Mouse (Mus musculus) G1E (cell line): ENCODE measurements around the gene Egln1. TPM values are rescaled to one million over a fixed set of nuclear protein-coding genes. Genes with fewer than 3 reads are reported as not detected.

ENCODE experiments used
- ATAC-seq: 2 replicates; pipeline ENCODE4 v1.8.0; 2016; ENCODE audit warnings: mild to moderate bottlenecking; ENCODE audit not compliant: insufficient number of reproducible peaks, poor library complexity, low FRiP score, severe bottlenecking; ENCODE audit errors: extremely low read depth
- DNase-seq: peaks from one replicate; pipeline ENCODE4 v3.0.0; 2012; ENCODE audit warnings: low spot score
- H3K27me3 ChIP-seq: 2 replicates; pipeline ENCODE4 v1.6.1; 2012; ENCODE audit warnings: mild to moderate bottlenecking, low read length, inconsistent platforms; ENCODE audit not compliant: insufficient read depth
- H3K36me3 ChIP-seq: replicated peaks from 2 replicates; pipeline ENCODE3; 2012; ENCODE audit warnings: mild to moderate bottlenecking, inconsistent platforms
- H3K4me1 ChIP-seq: 2 replicates; pipeline ENCODE4 v1.6.1; 2012; ENCODE audit warnings: low read depth, low read length, inconsistent platforms, mixed read lengths; ENCODE audit not compliant: insufficient read depth
- H3K4me3 ChIP-seq: 2 replicates; pipeline ENCODE4 v1.5.1; 2012; ENCODE audit warnings: low read depth, mild to moderate bottlenecking, inconsistent platforms, low read length, moderate library complexity, mixed read lengths
- H3K9me3 ChIP-seq: replicated peaks from 2 replicates; pipeline ENCODE4 v1.6.1; 2012; ENCODE audit warnings: inconsistent platforms
- CTCF ChIP-seq: IDR thresholded peaks from 2 replicates; pipeline ENCODE4 v1.5.1; 2012; ENCODE audit warnings: low read depth, low read length, inconsistent platforms, mixed read lengths
- GATA1 ChIP-seq: IDR thresholded peaks from 2 replicates; pipeline ENCODE4 v1.6.1; 2012; ENCODE audit warnings: borderline replicate concordance, low read length, inconsistent platforms, mixed read lengths
- GATA2 ChIP-seq: IDR thresholded peaks from 2 replicates; pipeline ENCODE4 v1.6.1; 2012; ENCODE audit warnings: low read depth, low read length, inconsistent platforms, borderline replicate concordance
- POLR2AphosphoS5 ChIP-seq: IDR thresholded peaks from 2 replicates; pipeline ENCODE4 v1.6.1; 2012; ENCODE audit warnings: low read depth, low read length, inconsistent platforms; ENCODE audit not compliant: insufficient replicate concordance
- TAL1 ChIP-seq: conservative IDR thresholded peaks from 2 replicates; pipeline ENCODE4 v1.6.1; 2012; ENCODE audit warnings: low read depth, low read length, inconsistent platforms, mixed read lengths
- polyA plus RNA-seq: library from polyadenylated mRNA; stranded (reverse); fragments of >175 nt; gene quantifications from 2 replicates; pipeline ENCODE4 v1.2.3, GENCODE M21; 2012
- total RNA-seq, 2 experiments: library from RNA; stranded (forward) in 1 of 2; stranded (reverse) in 1 of 2; fragments of 200-1000 nt in 1 of 2; fragments of >200 nt in 1 of 2; fragmentation: Nextera tagmentation in 1 of 2; gene quantifications; 2 replicates each; pipeline ENCODE4 v1.2.3; 2014 to 2017

Gene Egln1
- total RNA-seq (2014; fragmentation: Nextera tagmentation) (39.3 and 40.8 TPM in 2 replicates), total RNA-seq (2017) (31.8 and 33.8 TPM in 2 replicates), polyA plus RNA-seq (17.6 and 19.9 TPM in 2 replicates)

DNA sequence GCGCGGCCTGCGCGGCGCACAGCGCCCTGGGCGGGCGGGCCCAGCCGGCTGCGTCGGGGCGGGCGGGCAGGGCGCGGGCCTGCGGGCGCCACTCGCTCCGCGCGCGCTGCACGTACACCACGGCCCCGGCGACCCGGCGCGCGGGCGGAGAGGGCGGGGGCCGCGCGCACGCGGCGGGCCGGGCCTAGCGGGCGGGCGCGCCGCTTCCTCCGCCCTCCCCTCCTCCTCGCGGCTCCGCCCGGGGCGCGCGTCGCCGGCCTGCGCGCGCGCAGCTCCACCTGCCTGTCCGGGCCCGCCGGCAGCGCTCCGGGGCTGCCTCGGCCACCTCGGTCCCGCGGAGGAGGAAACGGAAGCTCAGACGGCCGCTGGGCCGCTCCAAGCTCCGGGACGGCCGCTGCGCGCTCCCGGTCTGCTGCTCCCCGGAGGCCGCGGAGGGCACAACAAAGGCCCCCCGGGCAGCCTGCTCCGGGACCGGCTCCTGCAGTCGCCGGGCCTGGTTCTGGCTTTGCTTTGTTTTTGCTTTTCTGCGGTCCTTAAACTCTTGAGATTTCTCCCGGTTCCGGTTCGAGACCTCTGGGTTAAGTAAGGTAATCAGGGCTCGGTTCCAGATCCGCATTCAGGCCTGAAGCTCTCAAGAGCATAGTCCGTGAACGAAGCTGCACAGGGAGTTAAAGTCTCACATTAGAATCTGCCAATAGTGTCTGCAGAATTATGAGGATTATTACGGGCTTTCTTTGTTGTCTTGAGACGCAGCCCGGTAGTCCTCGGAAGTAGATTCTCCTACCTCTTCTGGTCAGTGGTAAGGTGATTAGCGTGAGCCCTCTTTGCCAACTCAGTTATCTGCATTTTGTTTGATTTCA, at the start of gene Egln1:
TSS of gene Egln1 (minus strand) at position 116 of the 860 bp plus-strand sequence.
- Histone ChIP-seq H3K36me3 (peaks cover 29% of the 10 kb centered on the region), H3K4me3 (peak within 1 kb of the TSS; percentile 92), H3K27me3 (no peaks in the 10 kb centered on the region), H3K9me3 (peaks cover 30% of the 10 kb centered on the region), H3K4me1 (peaks cover 35% of the 10 kb centered on the region)
- peak; percentile 68 for DNase-seq
- 0 out of 2 replicates have a peak, but pooled peaks have one; percentile 5 for ATAC-seq
- TF ChIP-seq POLR2AphosphoS5 (no peak), GATA2 (no peak), CTCF (no peak), GATA1 (no peak), TAL1 (no peak)

DNA sequence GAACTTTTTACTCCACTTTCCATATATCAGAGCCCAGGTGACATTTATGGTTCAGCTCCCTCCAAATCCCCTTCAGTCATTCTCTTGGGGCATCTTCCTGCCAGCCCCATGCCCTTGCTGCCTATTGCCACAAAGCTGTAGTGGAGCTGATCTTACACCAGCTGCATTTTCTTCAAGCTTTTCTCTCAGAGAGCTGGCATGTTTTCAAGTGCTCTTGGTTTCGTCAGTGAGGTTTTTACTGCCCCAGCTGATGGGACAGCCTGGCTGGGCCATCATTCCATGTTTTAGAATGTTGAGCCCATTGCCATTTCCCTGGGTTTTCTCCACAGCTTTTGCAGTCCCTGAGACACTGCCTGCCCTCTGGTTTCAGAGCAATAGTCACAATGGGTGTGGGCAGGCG, 46.7 kb upstream of the Egln1 start:
- DNase-seq (no peak), ATAC-seq (no peak)
- Histone ChIP-seq H3K4me3 (no peak overlapping the region), H3K27me3 (no peaks in the 10 kb centered on the region; the same call in 1 of the 2 replicates), H3K9me3 (peaks cover 26% of the 10 kb centered on the region), H3K4me1 (peaks cover 5% of the 10 kb centered on the region), H3K36me3 (no peaks in the 10 kb centered on the region)
- no peak for TF ChIP-seq TAL1
- no peak for TF ChIP-seq CTCF
- no peak for TF ChIP-seq GATA2
- no peak for TF ChIP-seq POLR2AphosphoS5
- TF ChIP-seq GATA1 = no peak

DNA sequence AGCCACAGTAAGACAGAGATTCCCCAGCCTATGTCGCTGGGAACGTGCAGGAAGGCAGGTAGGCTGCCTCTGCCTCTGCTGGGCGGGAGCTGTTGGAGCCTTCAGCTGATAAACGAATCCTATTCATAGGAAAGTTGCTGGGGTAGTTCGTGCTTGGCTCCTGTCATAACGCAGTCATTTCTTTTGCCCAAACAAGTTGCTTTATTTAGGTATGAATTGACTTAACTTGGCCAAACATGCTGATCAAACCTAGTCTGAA, 42.5 kb upstream of the Egln1 start:
- no peak for ATAC-seq
- peaks cover 5% of the 10 kb centered on the region for H3K4me1 ChIP-seq
- peaks cover 21% of the 10 kb centered on the region for H3K9me3 ChIP-seq
- TF ChIP-seq CTCF = no peak
- H3K36me3 ChIP-seq = no peaks in the 10 kb centered on the region
- no peak overlapping the region for H3K4me3 ChIP-seq
- DNase-seq = no peak
- H3K27me3 ChIP-seq = peaks cover 2% of the 10 kb centered on the region

DNA sequence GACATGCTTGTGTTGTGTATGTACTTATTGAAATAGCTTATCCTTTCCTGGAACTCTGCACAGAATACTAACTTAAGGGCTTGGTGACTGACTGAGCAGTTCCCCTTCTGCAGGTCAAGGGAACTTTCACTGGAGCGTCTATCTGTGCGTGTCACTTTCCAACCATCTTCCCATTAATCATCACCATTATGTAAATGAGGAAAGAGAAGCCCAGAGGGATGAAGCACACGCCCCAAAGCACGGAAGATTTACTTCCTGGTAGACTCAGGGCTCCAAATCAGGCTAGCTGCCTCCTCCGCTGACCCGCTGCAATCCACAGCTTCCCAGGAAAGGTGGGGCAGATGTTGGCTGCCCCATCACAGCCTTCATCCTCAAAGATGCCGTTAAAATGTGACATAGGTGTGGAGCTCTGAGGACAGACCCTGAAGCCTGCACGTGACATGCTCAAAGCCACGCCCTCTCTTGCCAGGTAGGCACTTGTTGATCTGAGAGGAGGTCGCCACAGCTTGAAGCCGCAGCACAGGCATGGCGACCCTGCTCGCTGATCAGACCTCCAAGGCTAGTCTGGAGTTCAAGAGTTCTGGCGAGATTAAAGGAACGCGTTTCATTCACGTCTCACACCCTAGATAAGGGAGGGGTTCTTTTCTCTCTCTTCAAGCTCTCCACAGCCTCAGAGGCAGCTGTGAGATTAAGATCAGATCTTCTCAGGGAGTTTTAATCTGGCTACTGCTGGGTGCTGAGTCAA, 42.0 kb upstream of the Egln1 start:
- Histone ChIP-seq H3K9me3 (peaks cover 26% of the 10 kb centered on the region), H3K27me3 (peaks cover 7% of the 10 kb centered on the region), H3K4me1 (peaks cover 5% of the 10 kb centered on the region), H3K36me3 (no peaks in the 10 kb centered on the region), H3K4me3 (peak overlapping the region; percentile 10; the same call in 1 of the 2 replicates)
- ATAC-seq (no peak), DNase-seq (no peak)
- TF ChIP-seq GATA2 (no peak), TAL1 (no peak), CTCF (no peak), GATA1 (no peak), POLR2AphosphoS5 (no peak)

DNA sequence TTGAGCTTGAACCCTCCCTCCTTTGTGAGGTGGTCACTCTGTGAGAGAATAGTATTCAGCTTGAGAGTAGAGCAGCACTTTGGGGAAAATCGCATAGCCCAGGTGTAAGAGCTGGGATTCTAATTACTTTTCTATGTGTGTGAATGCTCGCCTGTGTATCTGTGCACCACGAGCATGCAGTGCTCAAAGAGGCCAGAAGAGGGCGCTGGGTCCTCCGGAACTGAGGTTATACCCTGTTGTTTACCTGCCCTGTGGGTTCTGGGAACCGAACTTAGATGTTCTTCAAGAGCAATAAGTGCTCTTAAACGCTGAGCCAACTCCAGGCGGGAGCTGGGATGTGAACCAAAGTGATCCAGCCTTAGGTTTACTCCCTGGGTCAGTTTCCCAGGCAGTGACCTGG, 31.7 kb upstream of the Egln1 start:
- no peak for ATAC-seq
- no peak for TF ChIP-seq TAL1
- TF ChIP-seq CTCF = no peak
- no peak for TF ChIP-seq GATA1
- TF ChIP-seq GATA2 = no peak

DNA sequence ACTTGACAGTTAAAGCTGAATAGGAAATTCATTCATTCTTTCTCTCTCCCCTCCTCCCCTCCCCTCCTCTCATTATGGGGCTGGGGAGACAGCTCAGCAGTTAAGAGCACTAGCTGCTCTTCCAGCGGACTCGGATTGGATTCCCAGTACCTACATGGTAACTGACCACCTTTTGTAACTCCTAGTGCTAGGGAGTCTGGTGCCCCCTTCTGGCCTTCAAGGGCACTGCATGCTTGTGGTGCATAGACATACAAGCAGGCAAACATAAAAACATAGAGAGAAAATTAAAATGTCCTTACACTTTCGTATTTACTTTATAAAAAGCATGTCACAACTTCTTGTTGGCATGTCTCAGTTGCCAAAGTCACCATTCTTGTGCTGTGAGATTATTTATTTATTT, 30.9 kb upstream of the Egln1 start:
- no peak for DNase-seq
- H3K36me3 ChIP-seq = no peaks in the 10 kb centered on the region

More for the DNA sequence above, 31.7 kb upstream of the Egln1 start:
- Histone ChIP-seq H3K9me3 (peaks cover 20% of the 10 kb centered on the region), H3K36me3 (no peaks in the 10 kb centered on the region), H3K27me3 (peaks cover 7% of the 10 kb centered on the region), H3K4me3 (no peak overlapping the region), H3K4me1 (no peaks in the 10 kb centered on the region)
- no peak for DNase-seq

More for the DNA sequence above, 30.9 kb upstream of the Egln1 start:
- no peak for TF ChIP-seq TAL1
- no peak for TF ChIP-seq GATA1
- peak; percentile 28; the same call in 1 of the 2 replicates for TF ChIP-seq CTCF
- TF ChIP-seq GATA2 = no peak
- TF ChIP-seq POLR2AphosphoS5 = no peak
- Histone ChIP-seq H3K27me3 (peaks cover 3% of the 10 kb centered on the region; the same call in 1 of the 2 replicates), H3K4me1 (no peaks in the 10 kb centered on the region), H3K9me3 (peaks cover 19% of the 10 kb centered on the region), H3K4me3 (no peak overlapping the region)
- no peak for ATAC-seq
